Mouse (Mus musculus) hindbrain, embryonic 14.5 days (tissue): ENCODE data around the gene Depdc5. TPM values are rescaled to one million over a fixed set of nuclear protein-coding genes. Genes with fewer than 3 reads are reported as not detected.

Source experiments
- ATAC-seq: fragments of 200-750 bp; cut with Nextera tagmentation; 2 replicates; pipeline ENCODE4 v1.8.0; 2017; ENCODE audit warnings: moderate number of reproducible peaks, mild to moderate bottlenecking, moderate TSS enrichment, moderate library complexity; ENCODE audit not compliant: low FRiP score
- DNase-seq: peaks from one replicate; pipeline ENCODE4 v3.0.0-alpha.2; 2015; ENCODE audit warnings: low spot score
- H3K27ac ChIP-seq: fragments of 300-500 bp; sonication (generic); 2 replicates; pipeline ENCODE4 v1.5.1; 2014; ENCODE audit warnings: mild to moderate bottlenecking, moderate library complexity
- H3K27me3 ChIP-seq: fragments of 300-500 bp; sonication (generic); 2 replicates; pipeline ENCODE4 v1.6.1; 2014; ENCODE audit warnings: mild to moderate bottlenecking, low read length, mixed read lengths; ENCODE audit not compliant: control insufficient read depth, insufficient read depth
- H3K36me3 ChIP-seq: fragments of 300-500 bp; sonication (generic); replicated peaks from 2 replicates; pipeline ENCODE4 v1.6.1; 2014; ENCODE audit not compliant: control insufficient read depth, insufficient read depth
- H3K4me1 ChIP-seq: fragments of 300-500 bp; sonication (generic); replicated peaks from 2 replicates; pipeline ENCODE4 v1.6.1; 2014; ENCODE audit warnings: antibody characterized with exemption, low read length, mixed read lengths; ENCODE audit not compliant: control insufficient read depth, insufficient read depth
- H3K4me2 ChIP-seq: fragments of 300-500 bp; sonication (generic); replicated peaks from 2 replicates; pipeline ENCODE4 v1.6.1; 2014; ENCODE audit warnings: mild to moderate bottlenecking, moderate library complexity
- H3K4me3 ChIP-seq: fragments of 300-500 bp; sonication (generic); replicated peaks from 2 replicates; pipeline ENCODE4 v1.5.1; 2014; ENCODE audit warnings: mild to moderate bottlenecking, low read length
- H3K9ac ChIP-seq: fragments of 300-500 bp; sonication (generic); 2 replicates; pipeline ENCODE4 v1.6.1; 2014
- H3K9me3 ChIP-seq: fragments of 300-500 bp; sonication (generic); 2 replicates; pipeline ENCODE4 v1.6.1; 2016; ENCODE audit warnings: low read length; ENCODE audit not compliant: control insufficient read depth
- WGBS: fragments of 180-500 bp; shearing (Covaris S2); extraction: QIAGEN DNeasy Blood & Tissue Kit; methylation state at CpG from one replicate; pipeline ENCODE4 v1.1.7; 2014; 5-methylcytosine and 5-hydroxymethylcytosine counted together
- polyA plus RNA-seq: library from polyadenylated mRNA; unstranded; fragments of >200 nt; fragmentation: Nextera tagmentation; extraction: Ambion mirVana; gene quantifications from 2 replicates; pipeline ENCODE4 v1.2.1, GENCODE M21; 2014

Gene Depdc5
- polyA plus RNA-seq, 1 experiment from 2014 or later = 27.7 TPM

- Histone ChIP-seq H3K9ac (no peak overlapping the region), H3K27me3 (no peaks in the 10 kb centered on the region), H3K36me3 (peaks cover 83% of the 10 kb centered on the region), H3K9me3 (no peaks in the 10 kb centered on the region), H3K27ac (no peak overlapping the region), H3K4me2 (no peak overlapping the region), H3K4me3 (no peak overlapping the region), H3K4me1 (no peaks in the 10 kb centered on the region)
- DNase-seq (no peak), ATAC-seq (no peak)
- 93% methylated on average over 8 of the region's 8 CpGs for WGBS
Observed at GRCm38 (mm10) chr5:32941209-32941924, 77.9 kb downstream of the Depdc5 start.

DNA sequence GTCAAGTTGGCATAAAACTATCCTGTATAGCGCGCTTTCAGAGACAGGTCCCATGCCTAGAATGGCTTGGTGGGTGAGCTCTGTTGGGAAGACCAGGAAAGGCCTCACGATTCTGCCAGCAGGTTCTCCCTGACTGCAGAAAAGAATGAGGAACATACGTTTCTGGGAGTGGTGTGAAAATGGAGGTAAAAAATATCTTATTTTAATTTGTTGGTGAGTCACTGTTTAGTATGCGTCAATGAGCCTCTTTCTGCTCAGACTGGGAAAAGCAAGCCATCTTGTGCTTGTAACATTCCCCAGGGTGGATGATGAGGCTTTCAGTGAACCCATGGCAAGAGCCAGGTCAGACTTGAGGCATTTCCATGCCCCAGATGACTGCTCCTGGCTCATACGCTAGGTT lies 86.6 kb downstream of the Depdc5 start:
- no peaks in the 10 kb centered on the region for H3K9me3 ChIP-seq
- no peak overlapping the region for H3K4me2 ChIP-seq
- DNase-seq (no peak), ATAC-seq (no peak)
- no peaks in the 10 kb centered on the region for H3K4me1 ChIP-seq
- no peaks in the 10 kb centered on the region for H3K27me3 ChIP-seq
- H3K4me3 ChIP-seq = no peak overlapping the region
- H3K27ac ChIP-seq = no peak overlapping the region
- 94% methylated on average over 6 of the region's 6 CpGs for WGBS
- no peak overlapping the region for H3K9ac ChIP-seq
- peaks cover 74% of the 10 kb centered on the region for H3K36me3 ChIP-seq

- DNase-seq (no peak), ATAC-seq (no peak)
- Histone ChIP-seq H3K9me3 (no peaks in the 10 kb centered on the region), H3K36me3 (peaks cover 71% of the 10 kb centered on the region), H3K9ac (no peak overlapping the region), H3K4me3 (no peak overlapping the region), H3K4me2 (no peak overlapping the region), H3K27me3 (no peaks in the 10 kb centered on the region), H3K27ac (no peak overlapping the region), H3K4me1 (no peaks in the 10 kb centered on the region)
- WGBS = 90% methylated on average over 3 of the region's 3 CpGs
Observed at GRCm38 (mm10) chr5:32950702-32951274, 87.3 kb downstream of the Depdc5 start.

GRCm38 (mm10) chr5:32955716-32956115 lies 92.2 kb downstream of the Depdc5 start:
- Histone ChIP-seq H3K4me2 (no peak overlapping the region), H3K27ac (no peak overlapping the region), H3K36me3 (peaks cover 59% of the 10 kb centered on the region), H3K9me3 (no peaks in the 10 kb centered on the region), H3K4me3 (no peak overlapping the region), H3K4me1 (no peaks in the 10 kb centered on the region), H3K9ac (no peak overlapping the region), H3K27me3 (no peaks in the 10 kb centered on the region)
- 92% methylated on average over 4 of the region's 4 CpGs for WGBS
- ATAC-seq (no peak), DNase-seq (no peak)

DNA sequence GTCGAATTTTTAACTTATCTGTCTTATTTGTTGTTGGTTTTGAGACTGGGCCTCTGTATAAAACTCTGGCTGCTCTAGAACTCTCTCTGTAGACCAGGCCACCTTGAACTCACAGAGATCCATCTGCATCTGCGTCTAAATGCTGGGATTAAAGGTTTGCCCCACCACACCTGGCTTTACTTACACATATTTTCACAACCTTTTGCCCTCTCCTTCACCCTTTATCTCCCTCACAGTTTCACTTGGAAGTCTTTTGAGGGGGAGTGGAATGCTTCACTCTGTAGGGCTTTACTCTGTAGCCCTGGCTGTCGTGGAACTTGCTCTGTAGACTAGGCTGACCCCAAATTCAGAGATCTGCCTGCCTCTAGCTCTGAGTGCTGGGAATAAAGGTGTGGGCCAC lies 98.1 kb downstream of the Depdc5 start:
- 89% methylated on average over 3 of the region's 3 CpGs for WGBS
- H3K36me3 ChIP-seq = peaks cover 66% of the 10 kb centered on the region

DNA sequence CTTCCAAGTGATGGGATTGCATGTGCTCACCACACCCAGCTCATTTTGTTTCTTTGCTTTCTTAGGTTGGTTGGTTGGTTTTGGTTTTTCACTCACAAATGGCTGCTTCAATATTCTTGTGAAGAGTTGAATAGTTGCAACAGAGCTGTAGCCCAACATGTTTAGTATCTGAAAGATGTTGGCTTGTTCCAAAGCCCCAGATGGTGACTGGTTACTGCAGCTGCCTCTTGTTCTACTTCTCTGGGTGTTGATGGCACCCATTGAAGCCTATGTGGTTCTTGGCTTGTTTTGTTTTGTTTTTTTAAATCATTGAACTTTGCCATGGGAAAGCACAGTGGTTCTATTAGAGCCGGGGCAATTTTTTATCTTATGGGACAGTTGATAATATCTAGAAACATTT lies 99.1 kb downstream of the Depdc5 start:
- 96% methylated on average over 1 of the region's 1 CpGs for WGBS
- H3K4me3 ChIP-seq = no peak overlapping the region
- DNase-seq = no peak
- no peak overlapping the region for H3K9ac ChIP-seq
- H3K9me3 ChIP-seq = no peaks in the 10 kb centered on the region
- no peak overlapping the region for H3K4me2 ChIP-seq
- no peak overlapping the region for H3K27ac ChIP-seq
- no peak for ATAC-seq
- no peaks in the 10 kb centered on the region for H3K4me1 ChIP-seq
- H3K27me3 ChIP-seq = no peaks in the 10 kb centered on the region
- peaks cover 73% of the 10 kb centered on the region for H3K36me3 ChIP-seq

More for the DNA sequence above, 98.1 kb downstream of the Depdc5 start:
- Histone ChIP-seq H3K4me1 (no peaks in the 10 kb centered on the region), H3K27ac (no peak overlapping the region), H3K27me3 (no peaks in the 10 kb centered on the region), H3K9ac (no peak overlapping the region), H3K9me3 (no peaks in the 10 kb centered on the region), H3K4me2 (no peak overlapping the region), H3K4me3 (no peak overlapping the region)
- no peak for ATAC-seq
- DNase-seq = no peak

- DNase-seq (no peak), ATAC-seq (no peak)
- no peaks in the 10 kb centered on the region for H3K9me3 ChIP-seq
- peaks cover 40% of the 10 kb centered on the region for H3K36me3 ChIP-seq
- no peak overlapping the region for H3K4me2 ChIP-seq
- 80% methylated on average over 4 of the region's 4 CpGs for WGBS
- H3K27me3 ChIP-seq = no peaks in the 10 kb centered on the region
- H3K27ac ChIP-seq = no peak overlapping the region
- no peak overlapping the region for H3K4me3 ChIP-seq
- H3K4me1 ChIP-seq = no peaks in the 10 kb centered on the region
- H3K9ac ChIP-seq = no peak overlapping the region
Observed at GRCm38 (mm10) chr5:32976541-32976940, 113.0 kb downstream of the Depdc5 start.

- no peaks in the 10 kb centered on the region for H3K4me1 ChIP-seq
- H3K9me3 ChIP-seq = no peaks in the 10 kb centered on the region
- H3K4me3 ChIP-seq = no peak overlapping the region
- ATAC-seq = no peak
- no peak overlapping the region for H3K9ac ChIP-seq
- H3K27me3 ChIP-seq = no peaks in the 10 kb centered on the region
- H3K27ac ChIP-seq = no peak overlapping the region
- no peak overlapping the region for H3K4me2 ChIP-seq
- no peak for DNase-seq
- H3K36me3 ChIP-seq = peaks cover 44% of the 10 kb centered on the region
Observed at GRCm38 (mm10) chr5:32977179-32977578, 113.7 kb downstream of the Depdc5 start.

GRCm38 (mm10) chr5:32985379-32985778 lies 121.9 kb downstream of the Depdc5 start:
- no peak for DNase-seq
- no peaks in the 10 kb centered on the region for H3K9me3 ChIP-seq

More at GRCm38 (mm10) chr5:32985379-32985778, 121.9 kb downstream of the Depdc5 start:
- H3K27ac ChIP-seq = no peak overlapping the region
- peaks cover 47% of the 10 kb centered on the region for H3K36me3 ChIP-seq
- 58% methylated on average over 1 of the region's 1 CpGs for WGBS
- no peaks in the 10 kb centered on the region for H3K27me3 ChIP-seq
- H3K4me3 ChIP-seq = no peak overlapping the region
- no peak overlapping the region for H3K4me2 ChIP-seq
- ATAC-seq = no peak
- H3K4me1 ChIP-seq = 0 out of 2 replicates have a peak, but pooled peaks cover 3% of the 10 kb centered on the region
- H3K9ac ChIP-seq = no peak overlapping the region
